Mouse (Mus musculus) granulocyte monocyte progenitor cell, adult 5-6 weeks (primary cell): ENCODE measurements around the gene Clnk. TPM values are rescaled to one million over a fixed set of nuclear protein-coding genes. Genes with fewer than 3 reads are reported as not detected.

Experiments used
- ATAC-seq: replicated peaks from 2 replicates; pipeline ENCODE4 v1.8.0; 2016; ENCODE audit warnings: mild to moderate bottlenecking, moderate TSS enrichment, inconsistent platforms; ENCODE audit not compliant: poor library complexity, severe bottlenecking
- total RNA-seq, 2 experiments: library from RNA; stranded (forward) in 1 of 2; stranded (reverse) in 1 of 2; fragments of 200-712, 200-1000 nt in 1 of 2; fragments of >200 nt in 1 of 2; fragmentation: Nextera tagmentation in 1 of 2; gene quantifications; 2 replicates each; pipeline ENCODE4 v1.2.3; 2014 to 2017

Clnk gene
- total RNA-seq, 2 experiments from 2014 or later, result 0.41 to 0.80 TPM

GRCm38 (mm10) chr5:38780631-38781030 lies 96.0 kb downstream of the Clnk start:
- no peak for ATAC-seq

GRCm38 (mm10) chr5:38780045-38780444 lies 96.6 kb downstream of the Clnk start:
- no peak for ATAC-seq

DNA sequence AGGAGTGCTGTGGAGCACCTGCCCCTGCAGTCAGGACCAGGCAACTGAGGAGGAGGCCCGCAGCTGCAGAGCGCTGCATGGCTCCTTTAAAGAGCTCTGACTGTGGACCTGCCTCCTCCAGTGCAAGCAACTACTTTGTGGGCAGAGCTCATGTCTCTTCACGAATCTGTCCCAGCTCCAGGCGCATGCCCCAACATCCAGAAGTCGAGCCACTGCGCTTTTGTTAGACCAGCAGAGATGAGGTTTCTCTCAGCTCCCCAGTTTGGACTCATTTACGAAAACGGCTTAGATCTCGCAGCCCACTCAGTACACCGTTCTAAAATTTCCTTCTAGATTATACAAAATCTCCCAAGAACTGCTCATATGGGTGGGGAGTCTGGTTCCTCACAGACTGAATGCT lies 101.1 kb downstream of the Clnk start:
- no peak for ATAC-seq

DNA sequence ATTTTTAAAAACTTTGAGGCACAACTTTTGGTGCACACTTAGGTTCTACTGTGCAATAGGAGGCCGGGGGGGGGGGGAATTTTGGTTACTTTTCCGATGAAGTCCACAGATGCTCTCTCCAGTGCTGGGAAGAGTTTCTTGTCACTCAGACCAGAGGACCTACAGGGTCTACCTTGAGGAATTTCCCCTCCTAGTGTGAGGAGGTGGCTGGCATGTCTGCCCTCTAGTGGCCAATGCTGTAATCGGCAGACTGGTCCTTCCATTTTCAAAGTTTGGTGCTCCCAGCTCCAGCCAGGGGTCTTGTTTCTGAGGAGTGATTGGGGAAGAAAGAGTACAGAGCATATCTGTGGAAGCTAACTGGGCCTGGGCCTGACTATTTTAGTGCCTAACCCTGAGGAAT lies 121.7 kb downstream of the Clnk start:
- ATAC-seq, result peak; percentile 75

- peak; percentile 48 for ATAC-seq
Observed at GRCm38 (mm10) chr5:38752749-38753148, 123.9 kb downstream of the Clnk start.

- no peak for ATAC-seq
Observed at GRCm38 (mm10) chr5:38708940-38709581, 167.6 kb downstream of the Clnk start.

- ATAC-seq, result peak; percentile 76
Observed at GRCm38 (mm10) chr5:38707364-38708075, 169.1 kb downstream of the Clnk start.

DNA sequence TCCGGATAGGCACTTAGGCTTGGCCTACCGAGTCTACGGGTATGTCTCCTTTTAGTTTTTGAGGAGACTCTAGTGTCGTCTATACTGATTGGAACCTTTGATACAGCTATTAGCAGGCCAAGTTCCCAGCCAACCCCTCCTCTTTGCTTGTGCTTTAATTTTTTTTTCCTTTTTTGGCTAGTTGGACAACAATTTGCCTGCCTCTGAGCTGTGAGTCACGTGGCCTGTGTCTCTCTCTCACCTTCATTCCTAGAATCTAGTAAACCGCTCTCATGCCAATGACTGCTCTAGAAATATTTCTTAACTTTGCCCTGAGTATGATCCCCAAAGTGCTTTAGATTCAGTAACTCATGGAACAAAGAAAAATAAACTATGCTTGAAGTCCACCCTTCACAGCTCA lies 173.7 kb downstream of the Clnk start:
- ATAC-seq, result no peak

GRCm38 (mm10) chr5:38702091-38702490 lies 174.5 kb downstream of the Clnk start:
- ATAC-seq, result no peak

- no peak for ATAC-seq
Observed at GRCm38 (mm10) chr5:38698466-38698865, 178.1 kb downstream of the Clnk start.

DNA sequence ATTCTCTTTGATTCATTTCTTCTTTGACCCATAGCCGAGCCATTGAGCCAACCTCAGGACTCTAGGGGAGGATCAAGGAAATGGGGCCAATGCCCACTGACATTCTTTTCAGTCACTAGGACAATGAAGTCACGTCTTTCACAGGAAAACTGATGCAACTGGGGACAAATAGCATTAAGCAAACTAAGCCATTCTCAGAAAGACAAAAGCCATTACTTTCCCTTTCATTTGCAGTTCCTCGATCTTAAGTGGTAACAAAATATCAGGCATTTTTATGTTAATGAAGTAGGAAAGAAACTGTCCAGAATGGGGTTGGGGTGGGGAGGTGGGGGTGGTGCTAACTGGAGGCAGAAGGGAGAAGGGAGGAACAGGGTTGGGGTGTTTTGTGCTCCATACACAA lies 178.6 kb downstream of the Clnk start:
- ATAC-seq, result no peak

DNA sequence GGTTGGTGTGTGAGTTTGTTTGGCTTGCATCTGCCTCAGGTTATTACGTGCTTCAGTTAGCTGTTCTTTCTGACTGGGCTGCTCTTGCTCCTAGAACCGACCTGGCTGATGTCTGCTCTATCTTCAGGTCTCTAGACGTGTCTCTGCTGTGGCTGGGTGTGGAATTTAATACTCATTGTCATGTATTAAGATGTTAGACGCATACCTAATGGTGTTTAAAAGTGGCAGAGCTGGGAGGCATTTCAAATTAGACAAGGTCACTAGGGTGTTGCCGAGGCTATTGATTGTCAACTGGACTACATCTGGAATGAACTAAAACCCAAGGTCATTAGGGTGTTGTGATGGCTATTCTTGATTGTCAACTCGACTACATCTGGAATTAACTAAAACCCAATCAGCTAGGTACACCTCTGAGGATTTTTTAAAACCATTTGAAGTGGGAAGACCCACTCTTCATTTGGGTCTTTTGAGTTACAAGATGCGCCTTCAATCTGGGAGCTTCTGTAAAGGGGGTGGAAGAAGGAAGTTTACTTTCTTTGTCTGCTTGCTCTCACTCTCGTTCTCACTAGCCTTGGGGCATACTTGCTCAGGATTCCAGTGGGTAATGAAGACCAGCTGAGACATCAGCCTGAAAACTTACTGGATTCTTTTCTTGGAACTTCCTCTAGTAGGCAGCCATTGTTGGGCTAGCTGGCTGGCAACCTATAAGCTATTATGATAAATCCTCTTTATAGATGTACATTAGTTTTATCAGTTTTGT lies 179.8 kb downstream of the Clnk start:
- ATAC-seq, result no peak

DNA sequence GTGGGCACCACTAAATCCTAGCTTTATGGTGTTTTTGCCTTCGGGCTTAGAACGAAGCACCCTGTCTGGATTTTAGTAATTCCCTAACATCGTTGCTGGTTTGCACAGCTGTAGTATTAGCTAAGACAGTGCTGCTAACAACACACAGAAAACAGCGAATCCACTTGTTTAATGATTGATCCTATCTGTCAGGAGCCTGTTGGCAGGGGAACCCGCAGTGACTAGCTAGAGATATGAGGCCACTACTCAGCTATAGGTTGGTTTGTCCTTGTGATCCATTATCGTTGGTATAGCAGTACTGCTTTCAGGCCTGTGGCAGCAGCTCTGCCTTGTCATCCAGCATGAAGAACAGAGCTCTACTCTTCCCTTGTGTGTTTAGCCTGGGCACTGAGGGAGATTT lies 183.8 kb downstream of the Clnk start:
- ATAC-seq, result no peak

DNA sequence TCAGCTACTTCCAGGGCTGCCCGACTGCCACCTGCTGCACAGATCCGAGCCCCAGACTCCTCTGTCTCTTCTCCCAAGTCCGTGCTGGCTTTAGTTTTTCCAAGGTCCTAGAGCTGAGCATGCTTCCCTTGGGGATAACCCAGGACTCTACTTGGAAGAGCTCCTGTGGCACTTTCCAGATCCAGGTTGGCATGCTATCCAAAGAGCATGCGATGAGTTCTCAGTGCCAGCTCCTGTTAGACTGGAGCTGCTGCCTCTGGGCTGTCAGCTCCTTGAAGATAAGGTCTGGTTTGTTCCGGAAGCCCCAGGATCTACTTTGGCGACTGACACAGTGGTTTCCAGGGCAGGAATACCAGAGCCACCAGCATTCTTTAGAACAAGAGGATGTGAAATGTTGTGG lies 187.4 kb downstream of the Clnk start:
- no peak for ATAC-seq

DNA sequence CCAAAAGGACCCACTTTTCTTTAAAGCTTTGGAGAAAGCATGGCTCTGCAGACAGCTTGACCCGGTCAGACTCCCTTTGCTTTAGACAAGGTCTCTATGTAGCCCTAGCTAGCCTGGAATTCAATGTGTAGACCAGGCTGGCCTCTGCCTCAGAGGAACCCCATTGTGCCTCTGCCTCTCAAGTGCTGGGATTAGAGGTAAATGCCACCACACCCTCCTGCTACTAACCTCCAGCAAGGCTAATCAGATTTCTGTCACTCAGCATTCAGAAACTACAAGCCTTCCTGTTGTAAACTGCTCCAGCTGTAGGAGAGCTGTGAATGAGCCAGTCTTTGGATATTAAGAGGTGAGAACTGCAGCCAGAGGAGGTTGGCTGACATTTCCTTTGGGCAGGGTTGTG lies 188.9 kb downstream of the Clnk start:
- no peak for ATAC-seq

DNA sequence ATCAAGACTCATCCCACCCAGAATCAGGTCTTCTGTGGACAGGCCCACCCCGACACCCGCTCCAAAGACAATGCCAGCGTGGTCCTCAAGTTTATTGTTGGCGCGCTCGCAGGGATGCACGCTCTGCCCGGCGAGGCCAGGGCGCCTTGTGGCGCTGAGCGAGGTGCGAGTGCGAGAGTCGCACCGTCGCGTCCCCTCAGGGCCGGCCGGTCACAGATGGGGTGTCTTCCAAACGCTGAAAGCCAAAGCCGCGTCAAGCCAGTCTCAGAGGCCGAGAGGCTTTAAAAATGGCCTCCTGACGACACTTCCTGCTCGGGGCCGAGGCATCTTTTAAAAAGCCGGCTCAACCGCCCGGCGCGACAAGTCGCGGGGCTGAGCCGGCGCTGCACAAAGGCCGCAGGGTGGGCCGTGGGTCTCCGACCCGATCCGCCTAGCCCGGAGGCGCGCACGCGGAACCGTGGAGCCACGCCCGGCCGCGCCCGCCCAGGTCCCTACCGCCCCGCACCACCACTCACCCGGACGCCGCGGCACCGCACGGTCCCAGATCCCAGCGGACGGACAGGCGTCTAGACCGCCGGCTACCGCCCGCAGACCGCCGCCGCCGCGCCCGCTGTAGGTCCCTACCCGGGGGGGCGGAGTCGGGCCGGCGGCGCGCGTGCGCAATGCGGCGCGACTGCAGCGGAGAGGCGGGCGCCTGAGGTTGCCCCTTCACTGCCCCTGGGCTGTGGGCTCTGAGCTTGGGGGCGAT lies 192.3 kb downstream of the Clnk start, which contains the start of gene Zfp518b:
Zfp518b (minus strand) TSS at position 663 of the 748 bp plus-strand sequence.
- peak; percentile 82 for ATAC-seq

DNA sequence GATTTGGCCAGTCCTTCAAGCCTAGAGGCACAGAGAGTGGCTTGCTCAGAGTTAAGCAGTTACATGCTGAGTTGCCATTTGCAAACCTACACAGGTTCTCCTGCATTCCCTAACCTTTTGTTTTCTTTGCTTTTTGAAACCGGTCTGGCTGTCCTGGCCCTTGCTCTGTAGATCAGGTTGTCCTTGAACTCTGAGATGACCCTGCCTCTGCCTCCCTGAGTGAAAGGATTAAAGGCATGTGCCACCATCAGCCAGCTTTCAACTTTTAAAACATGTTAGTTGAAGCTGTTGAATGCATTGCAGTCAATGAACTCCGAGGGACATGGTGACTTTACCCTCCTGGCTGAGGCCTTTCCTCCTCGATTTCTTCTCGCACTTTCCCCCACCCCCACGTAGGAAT lies 217.8 kb downstream of the Clnk start:
- ATAC-seq, result no peak
